Mouse (Mus musculus): ENCODE results near the gene Lta. TPM values are rescaled to one million over a fixed set of nuclear protein-coding genes. Genes with fewer than 3 reads are reported as not detected.

Gene Lta
- total and polyA plus RNA-seq, 2 experiments: not detected

GRCm38 (mm10) chr17:35232043-35232442, 26.9 kb upstream of the Lta start:
- Histone ChIP-seq H3K4me1 (ENCODE audit: control insufficient read depth, insufficient read depth, low read length) (peaks cover 4% of the 10 kb centered on the region; the same call in 1 of the 2 replicates), H3K27me3 (ENCODE audit: control insufficient read depth, insufficient read depth, low read length) (no peaks in the 10 kb centered on the region), H3K4me3 (ENCODE audit: insufficient read depth, low read depth, low read length) (no peak overlapping the region), H3K79me2 (ENCODE audit: control insufficient read depth, insufficient read depth, low read length) (peaks cover 25% of the 10 kb centered on the region; the same call in 1 of the 2 replicates), H3K27ac (replicated peaks; ENCODE audit: insufficient read depth, low read depth, low read length) (no peak overlapping the region), H3K36me3 (ENCODE audit: control insufficient read depth, insufficient read depth, low read length) (peaks cover 5% of the 10 kb centered on the region; the same call in 1 of the 2 replicates), H3K9ac (ENCODE audit: low read depth, low read length) (no peak overlapping the region)
- 18% methylated on average over 12 of the region's 12 CpGs for WGBS
- peak; percentile 34 for DNase-seq (ENCODE audit: extremely low read depth, low read depth, low spot score)
- TF ChIP-seq CTCF (IDR thresholded peaks at IDR 0.05; ENCODE audit: low read depth, low read length) (peak; percentile 95), POLR2A (IDR thresholded peaks at IDR 0.05; ENCODE audit: extremely low read depth, insufficient read depth, low read length) (no peak)

GRCm38 (mm10) chr17:35231022-35231421, 25.9 kb upstream of the Lta start:
- H3K9ac ChIP-seq (ENCODE audit: low read depth, low read length): no peak overlapping the region
- WGBS: 55% methylated on average over 10 of the region's 10 CpGs
- TF ChIP-seq CTCF (IDR thresholded peaks at IDR 0.05; ENCODE audit: low read depth, low read length): no peak
- no peak for TF ChIP-seq POLR2A (IDR thresholded peaks at IDR 0.05; ENCODE audit: extremely low read depth, insufficient read depth, low read length)
- peaks cover 5% of the 10 kb centered on the region; the same call in 1 of the 2 replicates for H3K36me3 ChIP-seq (ENCODE audit: control insufficient read depth, insufficient read depth, low read length)
- peaks cover 4% of the 10 kb centered on the region; the same call in 1 of the 2 replicates for H3K4me1 ChIP-seq (ENCODE audit: control insufficient read depth, insufficient read depth, low read length)
- DNase-seq (ENCODE audit: extremely low read depth, low read depth, low spot score): peak; percentile 45
- no peak overlapping the region for H3K27ac ChIP-seq (replicated peaks; ENCODE audit: insufficient read depth, low read depth, low read length)
- H3K4me3 ChIP-seq (ENCODE audit: insufficient read depth, low read depth, low read length): no peak overlapping the region
- peaks cover 25% of the 10 kb centered on the region; the same call in 1 of the 2 replicates for H3K79me2 ChIP-seq (ENCODE audit: control insufficient read depth, insufficient read depth, low read length)
- no peaks in the 10 kb centered on the region for H3K27me3 ChIP-seq (ENCODE audit: control insufficient read depth, insufficient read depth, low read length)

- H3K4me1 ChIP-seq (ENCODE audit: control insufficient read depth, insufficient read depth, low read length): peaks cover 3% of the 10 kb centered on the region; the same call in 1 of the 2 replicates
- DNase-seq (ENCODE audit: extremely low read depth, low read depth, low spot score): no peak
- no peak overlapping the region for H3K4me3 ChIP-seq (ENCODE audit: insufficient read depth, low read depth, low read length)
- H3K27me3 ChIP-seq (ENCODE audit: control insufficient read depth, insufficient read depth, low read length): no peaks in the 10 kb centered on the region
- TF ChIP-seq POLR2A (IDR thresholded peaks at IDR 0.05; ENCODE audit: extremely low read depth, insufficient read depth, low read length): no peak
- no peak for TF ChIP-seq CTCF (IDR thresholded peaks at IDR 0.05; ENCODE audit: low read depth, low read length)
- no peak overlapping the region for H3K27ac ChIP-seq (replicated peaks; ENCODE audit: insufficient read depth, low read depth, low read length)
- peaks cover 18% of the 10 kb centered on the region; the same call in 1 of the 2 replicates for H3K79me2 ChIP-seq (ENCODE audit: control insufficient read depth, insufficient read depth, low read length)
- 83% methylated on average over 14 of the region's 14 CpGs for WGBS
- H3K36me3 ChIP-seq (ENCODE audit: control insufficient read depth, insufficient read depth, low read length): peaks cover 5% of the 10 kb centered on the region; the same call in 1 of the 2 replicates
- no peak overlapping the region for H3K9ac ChIP-seq (ENCODE audit: low read depth, low read length)
Observed at GRCm38 (mm10) chr17:35226561-35227046, 21.5 kb upstream of the Lta start.

GRCm38 (mm10) chr17:35225456-35225855, 20.3 kb upstream of the Lta start:
- Histone ChIP-seq H3K79me2 (ENCODE audit: control insufficient read depth, insufficient read depth, low read length) (peaks cover 9% of the 10 kb centered on the region; the same call in 1 of the 2 replicates), H3K4me3 (ENCODE audit: insufficient read depth, low read depth, low read length) (no peak overlapping the region), H3K27me3 (ENCODE audit: control insufficient read depth, insufficient read depth, low read length) (no peaks in the 10 kb centered on the region), H3K4me1 (ENCODE audit: control insufficient read depth, insufficient read depth, low read length) (peaks cover 3% of the 10 kb centered on the region; the same call in 1 of the 2 replicates), H3K27ac (replicated peaks; ENCODE audit: insufficient read depth, low read depth, low read length) (no peak overlapping the region), H3K9ac (ENCODE audit: low read depth, low read length) (no peak overlapping the region), H3K36me3 (ENCODE audit: control insufficient read depth, insufficient read depth, low read length) (peaks cover 5% of the 10 kb centered on the region; the same call in 1 of the 2 replicates)
- 94% methylated on average over 5 of the region's 5 CpGs for WGBS
- DNase-seq (ENCODE audit: extremely low read depth, low read depth, low spot score): no peak
- no peak for TF ChIP-seq POLR2A (IDR thresholded peaks at IDR 0.05; ENCODE audit: extremely low read depth, insufficient read depth, low read length)
- TF ChIP-seq CTCF (IDR thresholded peaks at IDR 0.05; ENCODE audit: low read depth, low read length): no peak

- Histone ChIP-seq H3K36me3 (ENCODE audit: control insufficient read depth, insufficient read depth, low read length) (peaks cover 5% of the 10 kb centered on the region; the same call in 1 of the 2 replicates), H3K9ac (ENCODE audit: low read depth, low read length) (no peak overlapping the region), H3K27ac (replicated peaks; ENCODE audit: insufficient read depth, low read depth, low read length) (no peak overlapping the region), H3K27me3 (ENCODE audit: control insufficient read depth, insufficient read depth, low read length) (no peaks in the 10 kb centered on the region), H3K4me1 (ENCODE audit: control insufficient read depth, insufficient read depth, low read length) (peaks cover 5% of the 10 kb centered on the region), H3K4me3 (ENCODE audit: insufficient read depth, low read depth, low read length) (no peak overlapping the region), H3K79me2 (ENCODE audit: control insufficient read depth, insufficient read depth, low read length) (peaks cover 7% of the 10 kb centered on the region; the same call in 1 of the 2 replicates)
- 98% methylated on average over 4 of the region's 4 CpGs for WGBS
- no peak for DNase-seq (ENCODE audit: extremely low read depth, low read depth, low spot score)
- TF ChIP-seq POLR2A (IDR thresholded peaks at IDR 0.05; ENCODE audit: extremely low read depth, insufficient read depth, low read length) (no peak), CTCF (IDR thresholded peaks at IDR 0.05; ENCODE audit: low read depth, low read length) (no peak)
Observed at GRCm38 (mm10) chr17:35224641-35225040, 19.5 kb upstream of the Lta start.

- 76% methylated on average over 6 of the region's 6 CpGs for WGBS
Observed at GRCm38 (mm10) chr17:35222299-35222698, 17.1 kb upstream of the Lta start.

More at GRCm38 (mm10) chr17:35222299-35222698, 17.1 kb upstream of the Lta start:
- Histone ChIP-seq H3K79me2 (ENCODE audit: control insufficient read depth, insufficient read depth, low read length) (no peaks in the 10 kb centered on the region), H3K4me1 (ENCODE audit: control insufficient read depth, insufficient read depth, low read length) (peaks cover 6% of the 10 kb centered on the region), H3K9ac (ENCODE audit: low read depth, low read length) (no peak overlapping the region), H3K27me3 (ENCODE audit: control insufficient read depth, insufficient read depth, low read length) (no peaks in the 10 kb centered on the region), H3K4me3 (ENCODE audit: insufficient read depth, low read depth, low read length) (no peak overlapping the region), H3K27ac (replicated peaks; ENCODE audit: insufficient read depth, low read depth, low read length) (peak overlapping the region; percentile 30; the same call in 1 of the 2 replicates), H3K36me3 (ENCODE audit: control insufficient read depth, insufficient read depth, low read length) (0 out of 2 replicates have a peak, but pooled peaks cover under 1% of the 10 kb centered on the region)
- TF ChIP-seq CTCF (IDR thresholded peaks at IDR 0.05; ENCODE audit: low read depth, low read length) (no peak), POLR2A (IDR thresholded peaks at IDR 0.05; ENCODE audit: extremely low read depth, insufficient read depth, low read length) (no peak)
- no peak for DNase-seq (ENCODE audit: extremely low read depth, low read depth, low spot score)

All from liver, adult 2 months (tissue).